Mouse (Mus musculus) liver, adult 2 months (tissue): ENCODE data around the gene F2r. TPM values are rescaled to one million over a fixed set of nuclear protein-coding genes. Genes with fewer than 3 reads are reported as not detected.

Experiments
- DNase-seq: peaks from one replicate; pipeline ENCODE4 v3.0.0-alpha.2; 2011; ENCODE audit warnings: low read depth, low spot score; ENCODE audit errors: extremely low read depth
- H3K27ac ChIP-seq: fragments of 200-500 bp; replicated peaks from 2 replicates; pipeline ENCODE4 v1.5.1; 2012; ENCODE audit warnings: low read depth, mild to moderate bottlenecking, control low read depth, inconsistent platforms, low read length; ENCODE audit not compliant: insufficient read depth
- H3K27me3 ChIP-seq: fragments of 200-500 bp; 2 replicates; pipeline ENCODE4 v1.6.1; 2012; ENCODE audit warnings: mild to moderate bottlenecking, moderate library complexity, low read length, inconsistent platforms; ENCODE audit not compliant: control insufficient read depth, insufficient read depth
- H3K36me3 ChIP-seq: fragments of 200-500 bp; 2 replicates; pipeline ENCODE4 v1.6.1; 2012; ENCODE audit warnings: low read length, inconsistent platforms; ENCODE audit not compliant: control insufficient read depth, insufficient read depth
- H3K4me1 ChIP-seq: fragments of 200-500 bp; 2 replicates; pipeline ENCODE4 v1.6.1; 2011; ENCODE audit warnings: low read length; ENCODE audit not compliant: control insufficient read depth, insufficient read depth
- H3K4me3 ChIP-seq: fragments of 200-500 bp; 2 replicates; pipeline ENCODE4 v1.5.1; 2011; ENCODE audit warnings: low read depth, mild to moderate bottlenecking, control low read depth, low read length, moderate library complexity; ENCODE audit not compliant: insufficient read depth
- H3K79me2 ChIP-seq: fragments of 200-500 bp; 2 replicates; pipeline ENCODE4 v1.6.1; 2012; ENCODE audit warnings: inconsistent platforms, mild to moderate bottlenecking, low read length, moderate library complexity; ENCODE audit not compliant: control insufficient read depth, insufficient read depth
- H3K9ac ChIP-seq: fragments of 200-500 bp; 2 replicates; pipeline ENCODE4 v1.6.1; 2012; ENCODE audit warnings: low read depth, mild to moderate bottlenecking, control low read depth, inconsistent platforms, low read length
- CTCF ChIP-seq: fragments of 200-500 bp; IDR thresholded peaks from 2 replicates; pipeline ENCODE4 v1.5.1; 2011; ENCODE audit warnings: low read depth, low read length, control low read depth
- POLR2A ChIP-seq: fragments of 200-500 bp; IDR thresholded peaks from 2 replicates; pipeline ENCODE4 v1.6.1; 2011; ENCODE audit warnings: low read length, control low read depth; ENCODE audit not compliant: insufficient read depth; ENCODE audit errors: extremely low read depth
- WGBS: fragments of 180-500 bp; shearing (Covaris S2); methylation state at CpG from one replicate; pipeline ENCODE4 v1.1.7; 2018; 5-methylcytosine and 5-hydroxymethylcytosine counted together
- polyA plus RNA-seq: library from polyadenylated mRNA; depleted of rRNA; stranded (reverse); fragments of >200 nt; gene quantifications from 2 replicates; pipeline ENCODE4 v1.2.3, GENCODE M21; 2012; rRNA removed
- total RNA-seq: library from RNA; depleted of rRNA; stranded (reverse); fragments of >200 nt; gene quantifications from 2 replicates; pipeline ENCODE4 v1.2.3, GENCODE M21; 2014; rRNA removed

The F2r gene
- total and polyA plus RNA-seq, 2 experiments: 7.8 to 10.0 TPM

GRCm38 (mm10) chr13:95563066-95563610 lies 55.1 kb downstream of the F2r start:
- WGBS: 68% methylated on average over 10 of the region's 10 CpGs
- Histone ChIP-seq H3K36me3 (no peaks in the 10 kb centered on the region), H3K79me2 (no peaks in the 10 kb centered on the region), H3K4me3 (no peak overlapping the region), H3K9ac (no peak overlapping the region), H3K27ac (no peak overlapping the region), H3K27me3 (no peaks in the 10 kb centered on the region), H3K4me1 (peaks cover 4% of the 10 kb centered on the region; the same call in 1 of the 2 replicates)
- no peak for DNase-seq
- TF ChIP-seq CTCF: no peak
- no peak for TF ChIP-seq POLR2A

- no peak overlapping the region for H3K4me3 ChIP-seq
- no peaks in the 10 kb centered on the region for H3K27me3 ChIP-seq
- H3K9ac ChIP-seq: no peak overlapping the region
- WGBS: 89% methylated on average over 7 of the region's 7 CpGs
- TF ChIP-seq POLR2A: no peak
- no peak for TF ChIP-seq CTCF
- H3K27ac ChIP-seq: no peak overlapping the region
- no peaks in the 10 kb centered on the region for H3K79me2 ChIP-seq
- H3K4me1 ChIP-seq: peaks cover 2% of the 10 kb centered on the region; the same call in 1 of the 2 replicates
- H3K36me3 ChIP-seq: no peaks in the 10 kb centered on the region
- DNase-seq: no peak
These were observed 61.0 kb downstream of the F2r start for GRCm38 (mm10) chr13:95557326-95557725.

GRCm38 (mm10) chr13:95553885-95554492 lies 64.3 kb downstream of the F2r start:
- 28% methylated on average over 11 of the region's 11 CpGs for WGBS
- Histone ChIP-seq H3K4me3 (no peak overlapping the region), H3K9ac (no peak overlapping the region), H3K36me3 (no peaks in the 10 kb centered on the region), H3K4me1 (peaks cover 2% of the 10 kb centered on the region; the same call in 1 of the 2 replicates), H3K27me3 (no peaks in the 10 kb centered on the region), H3K79me2 (no peaks in the 10 kb centered on the region), H3K27ac (peak overlapping the region; percentile 14; the same call in 1 of the 2 replicates)
- peak; percentile 98 for DNase-seq
- TF ChIP-seq CTCF (peak; percentile 26; the same call in 1 of the 2 replicates), POLR2A (no peak)

Other genes starting within 250 kb of the F2r start
- gene Aggf1, start 243.1 kb downstream of the F2r start, total RNA-seq: 14.0 and 15.2 TPM in 2 replicates
- 9.0 and 9.1 TPM in 2 replicates for gene Aggf1, start 243.1 kb downstream of the F2r start, polyA plus RNA-seq
- not detected in 2 replicates for gene Crhbp, start 173.6 kb downstream of the F2r start, total RNA-seq
- not detected in 2 replicates for gene Crhbp, start 173.6 kb downstream of the F2r start, polyA plus RNA-seq
- gene S100z, start 139.8 kb downstream of the F2r start, total RNA-seq: not detected in 2 replicates
- not detected in 2 replicates for gene S100z, start 139.8 kb downstream of the F2r start, polyA plus RNA-seq
- gene F2rl1, start 93.3 kb downstream of the F2r start, total RNA-seq: 0.13 and 0.18 TPM in 2 replicates
- gene F2rl1, start 93.3 kb downstream of the F2r start, polyA plus RNA-seq: 0.07 and 0.24 TPM in 2 replicates
- 0.07 TPM in 1 of 2 replicates, not detected in the other for gene F2rl2, start 78.4 kb upstream of the F2r start, total RNA-seq
- gene F2rl2, start 78.4 kb upstream of the F2r start, polyA plus RNA-seq: 0.06 and 0.15 TPM in 2 replicates